Mouse (Mus musculus): ENCODE measurements around the gene Olfr63.
"Not testable (repeated sequence)": the region's sequence is repeated elsewhere in the genome, so short reads cannot be mapped to it uniquely, and the experiment has no call there.

- not testable (repeated sequence) for TF ChIP-seq CTCF (conservative IDR thresholded peaks at IDR 0.05; ENCODE audit: low read length); NANOG (IDR thresholded peaks at IDR 0.05; ENCODE audit: borderline replicate concordance, low read length); POU5F1 (IDR thresholded peaks at IDR 0.05; ENCODE audit: borderline replicate concordance, low read length)
Observed at GRCm38 (mm10) chr17:33254530-33255318, 9.8 kb upstream of the Olfr63 start, which contains the start of gene Zfp955a.
